Mouse (Mus musculus) limb, embryonic 14.5 days (tissue): ENCODE measurements at regions not wholly inside any gene's neighbourhood (a gene's known extent, or its start where the extent isn't known, plus 50 kb on each side); places are given as distances from the start of the nearest gene placed in this dataset.

ENCODE experiments used
- ATAC-seq: fragments of 200-750 bp; cut with Nextera tagmentation; 2 replicates; pipeline ENCODE4 v1.8.0; 2017; ENCODE audit warnings: low read depth, moderate number of reproducible peaks, moderate TSS enrichment; ENCODE audit not compliant: low FRiP score
- DNase-seq: peaks from one replicate; pipeline ENCODE4 v3.0.0-alpha.2; 2015; ENCODE audit warnings: low spot score
- H3K27ac ChIP-seq: fragments of 300-500 bp; sonication (generic); replicated peaks from 2 replicates; pipeline ENCODE4 v1.5.1; 2014; ENCODE audit warnings: low read depth, mild to moderate bottlenecking, low read length, moderate library complexity, mixed read lengths
- H3K27me3 ChIP-seq: fragments of 300-500 bp; sonication (generic); 2 replicates; pipeline ENCODE4 v1.6.1; 2014; ENCODE audit warnings: low read length, mixed read lengths; ENCODE audit not compliant: control insufficient read depth, insufficient read depth
- H3K36me3 ChIP-seq: fragments of 300-500 bp; sonication (generic); 2 replicates; pipeline ENCODE4 v1.6.1; 2014; ENCODE audit warnings: mild to moderate bottlenecking, low read length, moderate library complexity, mixed read lengths; ENCODE audit not compliant: control insufficient read depth, insufficient read depth
- H3K4me1 ChIP-seq: fragments of 300-500 bp; sonication (generic); 2 replicates; pipeline ENCODE4 v1.6.1; 2014; ENCODE audit warnings: antibody characterized with exemption, low read length, mixed read lengths; ENCODE audit not compliant: control insufficient read depth, insufficient read depth
- H3K4me2 ChIP-seq: fragments of 300-500 bp; sonication (generic); replicated peaks from 2 replicates; pipeline ENCODE4 v1.6.1; 2014; ENCODE audit warnings: low read depth, mild to moderate bottlenecking, low read length, moderate library complexity; ENCODE audit not compliant: severe bottlenecking
- H3K4me3 ChIP-seq: fragments of 300-500 bp; sonication (generic); replicated peaks from 2 replicates; pipeline ENCODE4 v1.5.1; 2014; ENCODE audit warnings: low read length
- H3K9ac ChIP-seq: fragments of 300-500 bp; sonication (generic); 2 replicates; pipeline ENCODE4 v1.6.1; 2014; ENCODE audit warnings: mild to moderate bottlenecking, low read depth, low read length, moderate library complexity; ENCODE audit not compliant: severe bottlenecking
- H3K9me3 ChIP-seq: fragments of 300-500 bp; sonication (generic); 2 replicates; pipeline ENCODE4 v1.6.1; 2016; ENCODE audit warnings: low read length; ENCODE audit not compliant: control insufficient read depth
- POLR2A ChIP-seq: fragments of 200-500 bp; IDR thresholded peaks from 2 replicates; pipeline ENCODE4 v1.8.0; 2012; ENCODE audit warnings: inconsistent platforms, mild to moderate bottlenecking, moderate library complexity, borderline replicate concordance; ENCODE audit not compliant: insufficient read depth, insufficient read length; ENCODE audit errors: extremely low read depth
- WGBS: fragments of 180-500 bp; shearing (Covaris S2); extraction: QIAGEN DNeasy Blood & Tissue Kit; methylation state at CpG from one replicate; pipeline ENCODE4 v1.1.7; 2014; 5-methylcytosine and 5-hydroxymethylcytosine counted together

DNA sequence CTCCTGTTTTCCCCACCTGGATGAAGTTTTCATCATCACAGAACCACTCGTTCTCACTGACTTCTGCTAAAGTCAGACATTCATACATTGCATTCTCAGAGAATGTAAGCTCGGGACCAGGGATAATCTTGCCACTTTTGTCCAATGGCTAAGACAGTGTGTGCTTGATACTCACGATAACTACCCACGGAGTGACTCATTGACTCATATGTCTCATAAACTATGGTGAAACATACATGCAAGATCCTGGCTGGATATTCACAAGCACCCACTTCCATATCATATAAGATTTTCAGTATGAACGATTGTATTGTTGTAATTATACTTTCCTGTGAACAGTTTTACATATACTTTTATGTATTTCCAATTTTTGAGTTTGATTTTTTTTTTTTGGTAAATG is 560.5 kb upstream of the Btbd3 start:
- Histone ChIP-seq H3K27ac (no peak overlapping the region), H3K27me3 (no peaks in the 10 kb centered on the region), H3K4me3 (no peak overlapping the region), H3K9ac (no peak overlapping the region), H3K9me3 (no peaks in the 10 kb centered on the region), H3K36me3 (no peaks in the 10 kb centered on the region), H3K4me1 (no peaks in the 10 kb centered on the region), H3K4me2 (no peak overlapping the region)
- no peak for TF ChIP-seq POLR2A
- ATAC-seq: no peak
- WGBS: 91% methylated on average over 5 of the region's 5 CpGs
- DNase-seq: no peak

DNA sequence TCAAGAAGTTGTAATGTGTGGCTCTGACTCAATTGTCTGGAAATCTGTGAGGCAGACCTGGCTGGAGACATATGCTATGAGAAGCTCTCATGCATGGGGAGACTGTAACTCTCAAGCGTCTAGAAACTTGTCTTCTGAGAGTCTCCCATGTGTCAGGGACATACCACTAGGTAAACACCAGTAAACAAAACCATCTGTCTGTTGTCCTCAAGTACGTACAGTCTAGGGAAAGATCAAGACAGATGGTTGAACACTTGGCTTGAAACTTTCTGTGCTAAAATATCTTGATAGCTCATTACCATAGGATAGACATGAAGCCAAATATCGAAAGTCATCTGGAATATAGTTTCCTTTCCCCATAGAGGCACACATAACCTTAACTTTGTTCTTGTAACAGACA is 562.3 kb upstream of the Btbd3 start:
- Histone ChIP-seq H3K9ac (no peak overlapping the region), H3K4me3 (no peak overlapping the region), H3K9me3 (no peaks in the 10 kb centered on the region), H3K27ac (no peak overlapping the region), H3K36me3 (no peaks in the 10 kb centered on the region), H3K4me1 (no peaks in the 10 kb centered on the region), H3K27me3 (no peaks in the 10 kb centered on the region), H3K4me2 (no peak overlapping the region)
- ATAC-seq (no peak), DNase-seq (no peak)
- no peak for TF ChIP-seq POLR2A
- 62% methylated on average over 3 of the region's 3 CpGs for WGBS

DNA sequence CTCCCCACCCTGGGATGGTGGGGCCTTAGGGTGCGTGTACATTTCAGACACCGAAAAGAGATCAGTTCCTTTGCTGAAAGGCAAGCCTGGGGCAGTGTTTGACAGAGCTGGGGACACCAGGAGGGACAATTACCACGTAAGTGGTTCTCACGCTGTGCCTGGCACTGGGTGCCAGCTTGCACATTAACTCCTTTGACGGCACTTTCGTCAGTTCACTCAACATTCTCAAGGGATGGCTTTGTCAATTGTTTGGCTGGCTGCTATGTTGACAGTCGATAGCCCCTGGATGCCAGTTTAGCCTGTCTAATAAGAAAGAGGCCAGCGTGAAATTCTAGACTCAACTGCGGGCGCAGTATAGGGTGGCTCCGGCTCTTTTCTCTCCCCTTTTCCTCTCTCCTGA is 569.2 kb upstream of the Btbd3 start:
- 65% methylated on average over 11 of the region's 11 CpGs for WGBS
- ATAC-seq: no peak
- TF ChIP-seq POLR2A: no peak

DNA sequence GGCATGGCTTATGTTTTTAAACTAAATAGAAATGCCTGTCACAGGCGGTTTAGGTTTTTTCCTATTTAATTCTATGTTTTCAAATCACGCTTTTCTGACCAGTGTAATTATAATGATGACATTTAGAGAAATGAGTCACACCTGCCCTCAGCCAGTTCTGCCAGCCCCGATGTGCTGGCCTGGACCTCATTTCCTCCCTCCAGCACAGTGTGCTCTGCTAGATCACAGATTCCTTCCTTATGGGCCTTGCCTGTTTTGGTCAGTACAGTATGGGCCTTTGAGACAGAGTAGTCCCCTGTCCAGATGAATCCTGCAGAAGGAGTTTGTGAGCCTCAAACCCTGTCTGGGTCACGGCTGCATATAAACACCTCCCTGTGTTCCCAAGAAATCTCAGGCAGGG is 569.6 kb upstream of the Btbd3 start:
- Histone ChIP-seq H3K4me3 (no peak overlapping the region), H3K9me3 (no peaks in the 10 kb centered on the region), H3K27ac (no peak overlapping the region), H3K27me3 (no peaks in the 10 kb centered on the region), H3K4me2 (no peak overlapping the region), H3K36me3 (no peaks in the 10 kb centered on the region), H3K4me1 (no peaks in the 10 kb centered on the region), H3K9ac (no peak overlapping the region)
- WGBS: 46% methylated on average over 4 of the region's 4 CpGs
- TF ChIP-seq POLR2A: no peak
- ATAC-seq (no peak), DNase-seq (no peak)

More for the DNA sequence above, 569.2 kb upstream of the Btbd3 start:
- Histone ChIP-seq H3K4me3 (no peak overlapping the region), H3K4me2 (no peak overlapping the region), H3K4me1 (no peaks in the 10 kb centered on the region), H3K36me3 (no peaks in the 10 kb centered on the region), H3K27ac (no peak overlapping the region), H3K9me3 (no peaks in the 10 kb centered on the region), H3K9ac (no peak overlapping the region), H3K27me3 (no peaks in the 10 kb centered on the region)
- DNase-seq: no peak

DNA sequence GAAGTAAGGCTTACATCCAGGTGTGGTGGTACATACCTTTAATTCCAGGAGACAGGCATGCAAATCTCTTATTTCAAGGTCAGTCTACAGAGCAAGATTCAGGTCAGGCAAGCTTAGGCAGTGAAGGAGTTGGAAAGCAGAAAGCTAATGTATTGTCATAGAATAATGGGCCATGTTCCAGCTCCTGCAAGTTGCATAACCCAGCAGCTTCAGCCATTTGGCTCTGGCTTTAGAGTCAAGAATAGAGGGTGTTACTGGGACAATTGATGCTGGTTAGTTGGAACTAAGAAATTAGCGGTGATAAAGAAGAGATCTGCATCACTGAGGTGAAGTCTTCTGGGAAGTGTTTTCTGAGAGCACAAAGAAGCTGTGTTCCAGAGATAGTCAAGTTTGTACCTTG is 565.3 kb upstream of the Jag1 start:
- Histone ChIP-seq H3K4me3 (no peak overlapping the region), H3K4me2 (no peak overlapping the region), H3K9me3 (no peaks in the 10 kb centered on the region), H3K27me3 (no peaks in the 10 kb centered on the region), H3K9ac (no peak overlapping the region), H3K27ac (no peak overlapping the region), H3K4me1 (no peaks in the 10 kb centered on the region), H3K36me3 (no peaks in the 10 kb centered on the region)
- no peak for DNase-seq
- ATAC-seq: no peak
- TF ChIP-seq POLR2A: no peak
- 88% methylated on average over 1 of the region's 1 CpGs for WGBS

DNA sequence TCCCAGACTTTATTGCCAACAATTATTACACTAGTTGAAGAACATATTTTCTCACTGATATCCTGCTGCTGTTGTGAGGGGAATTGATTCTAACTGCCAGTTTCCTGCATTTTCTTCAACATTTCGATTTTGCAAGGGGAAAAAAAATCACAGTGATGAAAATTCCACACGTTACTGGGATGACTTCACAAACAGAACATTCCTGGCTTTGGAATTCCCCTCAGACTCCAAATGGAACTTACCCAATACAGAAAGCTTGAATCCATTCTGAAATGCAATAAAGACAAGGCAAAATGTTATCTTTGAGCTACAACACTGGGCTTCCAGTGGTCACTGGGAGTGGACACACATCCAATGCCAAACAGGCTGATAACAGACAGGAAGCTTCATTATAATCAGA is 546.7 kb upstream of the Jag1 start:
- Histone ChIP-seq H3K27ac (no peak overlapping the region), H3K4me1 (no peaks in the 10 kb centered on the region), H3K9ac (no peak overlapping the region), H3K9me3 (no peaks in the 10 kb centered on the region), H3K27me3 (no peaks in the 10 kb centered on the region), H3K4me3 (no peak overlapping the region), H3K4me2 (no peak overlapping the region), H3K36me3 (no peaks in the 10 kb centered on the region)
- ATAC-seq (no peak), DNase-seq (peak; percentile 35)
- TF ChIP-seq POLR2A: no peak
- WGBS: 28% methylated on average over 2 of the region's 2 CpGs
